Comparison of ENCODE assay signal across 7 mouse cellular contexts in genomic region chr3:135211805-135212657, GRCm38 (mm10). TPM values are rescaled to one million over a fixed set of nuclear protein-coding genes. Genes with fewer than 3 reads are reported as not detected.
A peak's percentile ranks its signal among the peaks of the same experiment; 100 is the strongest.
DNase-seq lines count a peak whose midpoint lies in the region; ATAC-seq lines count a peak whose summit lies in the region.

TSS of gene Cenpe (plus strand) at chr3:135212537.

- ATAC-seq in embryonic facial prominence, embryonic 12.5 days (ENCODE audit: insufficient number of reproducible peaks, insufficient read depth, low FRiP score, low TSS enrichment), result peak; percentile 75
- peak; percentile 89 for ATAC-seq in limb, embryonic 11.5 days (ENCODE audit: insufficient number of reproducible peaks, low FRiP score, low TSS enrichment, low read depth)
- peak; percentile 96 for ATAC-seq in midbrain, embryonic 14.5 days (ENCODE audit: low FRiP score, low TSS enrichment)

- peak within 1 kb of the TSS; percentile 66 for H3K4me2 ChIP-seq in embryonic facial prominence, embryonic 12.5 days (replicated peaks)
- H3K4me2 ChIP-seq in limb, embryonic 11.5 days (ENCODE audit: low read depth, severe bottlenecking), result peak within 1 kb of the TSS; percentile 84
- H3K4me2 ChIP-seq in midbrain, embryonic 14.5 days (ENCODE audit: low read length), result peak within 1 kb of the TSS; percentile 92

- H3K4me3 ChIP-seq in embryonic facial prominence, embryonic 12.5 days, result peak within 1 kb of the TSS; percentile 97
- peak within 1 kb of the TSS; percentile 73 for H3K4me3 ChIP-seq in limb, embryonic 11.5 days (ENCODE audit: low read depth, low read length)
- peak within 1 kb of the TSS; percentile 80 for H3K4me3 ChIP-seq in midbrain, embryonic 14.5 days (replicated peaks; ENCODE audit: low read depth, low read length)

- H3K4me1 ChIP-seq in embryonic facial prominence, embryonic 12.5 days, result peaks cover 12% of the 10 kb centered on the region
- H3K4me1 ChIP-seq in limb, embryonic 11.5 days (ENCODE audit: control insufficient read depth, insufficient read depth, low read length), result 0 out of 2 replicates have a peak, but pooled peaks cover 5% of the 10 kb centered on the region
- peaks cover 14% of the 10 kb centered on the region for H3K4me1 ChIP-seq in midbrain, embryonic 14.5 days (ENCODE audit: control insufficient read depth, insufficient read depth, low read length)

- peak within 1 kb of the TSS; percentile 64 for H3K27ac ChIP-seq in embryonic facial prominence, embryonic 12.5 days
- no peak within 1 kb of the TSS for H3K27ac ChIP-seq in limb, embryonic 11.5 days (replicated peaks; ENCODE audit: low read depth, low read length)
- 0 out of 2 replicates have a peak within 1 kb of the TSS, but pooled peaks have one; percentile 13 for H3K27ac ChIP-seq in midbrain, embryonic 14.5 days (replicated peaks; ENCODE audit: low read depth, low read length)

- WGBS in embryonic facial prominence, embryonic 12.5 days, result 3% methylated on average over 29 of the region's 29 CpGs
- 8% methylated on average over 29 of the region's 29 CpGs for WGBS in limb, embryonic 11.5 days
- 3% methylated on average over 29 of the region's 29 CpGs for WGBS in midbrain, embryonic 14.5 days

- H3K9me3 ChIP-seq in embryonic facial prominence, embryonic 12.5 days, result no peaks in the 10 kb centered on the region
- no peaks in the 10 kb centered on the region for H3K9me3 ChIP-seq in limb, embryonic 11.5 days (ENCODE audit: control insufficient read depth, low read length)
- no peaks in the 10 kb centered on the region for H3K9me3 ChIP-seq in midbrain, embryonic 14.5 days (ENCODE audit: control insufficient read depth, low read length)

- peak; percentile 93 for DNase-seq in adrenal gland, postnatal 25 days
- peak; percentile 99 for DNase-seq in heart, adult 11 months
- DNase-seq in kidney, adult 18-20 months, result peak; percentile 88
- peak; percentile 96 for DNase-seq in limb, embryonic 11.5 days (ENCODE audit: low spot score)
- DNase-seq in midbrain, embryonic 14.5 days, result peak; percentile 96
- peak; percentile 81 to 86 for DNase-seq in spleen, adult 18-20 months

- no peaks in the 10 kb centered on the region for H3K27me3 ChIP-seq in embryonic facial prominence, embryonic 12.5 days
- H3K27me3 ChIP-seq in limb, embryonic 11.5 days (ENCODE audit: control insufficient read depth, insufficient read depth, low read length), result no peaks in the 10 kb centered on the region
- H3K27me3 ChIP-seq in midbrain, embryonic 14.5 days (ENCODE audit: control insufficient read depth, insufficient read depth, low read length), result no peaks in the 10 kb centered on the region

- H3K9ac ChIP-seq in embryonic facial prominence, embryonic 12.5 days, result peak within 1 kb of the TSS; percentile 82
- H3K9ac ChIP-seq in limb, embryonic 11.5 days (ENCODE audit: low read length), result peak within 1 kb of the TSS; percentile 65
- H3K9ac ChIP-seq in midbrain, embryonic 14.5 days (replicated peaks; ENCODE audit: low read length), result peak within 1 kb of the TSS; percentile 48; the same call in 1 of the 2 replicates

- peaks cover 12% of the 10 kb centered on the region for H3K36me3 ChIP-seq in embryonic facial prominence, embryonic 12.5 days
- H3K36me3 ChIP-seq in limb, embryonic 11.5 days (ENCODE audit: control insufficient read depth, insufficient read depth, low read length), result peaks cover 6% of the 10 kb centered on the region; the same call in 1 of the 2 replicates
- peaks cover 9% of the 10 kb centered on the region; the same call in 1 of the 2 replicates for H3K36me3 ChIP-seq in midbrain, embryonic 14.5 days (ENCODE audit: control insufficient read depth, insufficient read depth, low read length)

RNA-seq across cellular contexts. Expression of gene Cenpe, which starts in this region (rescaled TPM):
- total RNA-seq in adrenal gland, postnatal 25 days (2021), result 4.0 and 7.1 TPM in 2 replicates
- polyA plus RNA-seq in embryonic facial prominence, embryonic 12.5 days (2016; fragmentation: Nextera tagmentation; extraction: Ambion mirVana), result 32.5 and 36.7 TPM in 2 replicates
- 48.6 and 54.1 TPM in 2 replicates for polyA plus RNA-seq in limb, embryonic 11.5 days (2014; fragmentation: Nextera tagmentation; extraction: Ambion mirVana)
- polyA plus RNA-seq in midbrain, embryonic 14.5 days (2014; fragmentation: Nextera tagmentation; extraction: Ambion mirVana), result 4.5 and 7.9 TPM in 2 replicates
